Mouse (Mus musculus): ENCODE data around the gene Ffar1. TPM values are rescaled to one million over a fixed set of nuclear protein-coding genes. Genes with fewer than 3 reads are reported as not detected.
A peak's percentile ranks its signal among the peaks of the same experiment; 100 is the strongest.

Ffar1 gene
- 0.50 and 0.60 TPM in 2 replicates for polyA plus RNA-seq (2012; rRNA removed)

DNA sequence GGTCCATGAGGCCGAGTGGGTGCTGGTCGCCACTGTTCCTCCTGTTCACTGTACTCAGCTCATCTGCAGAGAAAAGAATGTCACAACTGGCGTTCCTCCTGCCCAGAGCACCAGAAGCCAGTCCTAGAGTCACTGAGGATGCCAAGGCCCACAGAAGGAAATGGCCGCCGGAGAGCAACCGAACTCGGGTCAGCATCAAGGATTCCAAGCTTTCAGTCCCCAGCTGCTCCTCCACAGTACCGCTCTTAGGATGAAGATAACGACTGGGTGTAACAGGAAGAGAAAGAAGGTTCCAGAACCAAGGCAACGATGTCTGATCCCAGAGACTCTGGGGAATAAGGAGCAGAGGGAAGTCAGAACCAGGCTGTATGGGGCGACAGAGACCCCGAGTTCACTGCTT is at the start of gene Ffar1:
TSS of gene Ffar1 (minus strand) at position 101 of the 400 bp plus-strand sequence.
- no peaks in the 10 kb centered on the region for H3K4me1 ChIP-seq (replicated peaks; ENCODE audit: control insufficient read depth, insufficient read depth, low read length)
- H3K27ac ChIP-seq (ENCODE audit: control insufficient read depth, insufficient read depth, low read length), result no peak within 1 kb of the TSS
- no peak for TF ChIP-seq POLR2A (IDR thresholded peaks at IDR 0.05; ENCODE audit: control insufficient read depth, extremely low read depth, insufficient read depth, low read length, poor library complexity)
- no peak for TF ChIP-seq CTCF (IDR thresholded peaks at IDR 0.05; ENCODE audit: borderline replicate concordance, control insufficient read depth, extremely low read depth, insufficient read depth, low read length, poor library complexity)
- no peak within 1 kb of the TSS for H3K4me3 ChIP-seq (ENCODE audit: control insufficient read depth, insufficient read depth, low read length)
- no peaks in the 10 kb centered on the region for H3K36me3 ChIP-seq (ENCODE audit: control insufficient read depth, insufficient read depth, low read length)
- 92% methylated on average over 12 of the region's 12 CpGs for WGBS
- no peak for DNase-seq
- H3K27me3 ChIP-seq (ENCODE audit: control insufficient read depth, insufficient read depth, low read length), result no peaks in the 10 kb centered on the region

- H3K27me3 ChIP-seq (ENCODE audit: control insufficient read depth, insufficient read depth, low read length), result no peaks in the 10 kb centered on the region; the same call in 1 of the 2 replicates
- no peaks in the 10 kb centered on the region for H3K36me3 ChIP-seq (ENCODE audit: control insufficient read depth, insufficient read depth, low read length)
- no peak overlapping the region for H3K4me3 ChIP-seq (ENCODE audit: control insufficient read depth, insufficient read depth, low read length)
- DNase-seq, result no peak
- WGBS, result 10% methylated on average over 6 of the region's 6 CpGs
- no peak for TF ChIP-seq POLR2A (IDR thresholded peaks at IDR 0.05; ENCODE audit: control insufficient read depth, extremely low read depth, insufficient read depth, low read length, poor library complexity)
- no peak for TF ChIP-seq CTCF (IDR thresholded peaks at IDR 0.05; ENCODE audit: borderline replicate concordance, control insufficient read depth, extremely low read depth, insufficient read depth, low read length, poor library complexity)
- H3K27ac ChIP-seq (ENCODE audit: control insufficient read depth, insufficient read depth, low read length), result no peak overlapping the region
- peaks cover 14% of the 10 kb centered on the region for H3K4me1 ChIP-seq (replicated peaks; ENCODE audit: control insufficient read depth, insufficient read depth, low read length)
These were observed 48.4 kb upstream of the Ffar1 start for GRCm38 (mm10) chr7:30909773-30910172.

DNA sequence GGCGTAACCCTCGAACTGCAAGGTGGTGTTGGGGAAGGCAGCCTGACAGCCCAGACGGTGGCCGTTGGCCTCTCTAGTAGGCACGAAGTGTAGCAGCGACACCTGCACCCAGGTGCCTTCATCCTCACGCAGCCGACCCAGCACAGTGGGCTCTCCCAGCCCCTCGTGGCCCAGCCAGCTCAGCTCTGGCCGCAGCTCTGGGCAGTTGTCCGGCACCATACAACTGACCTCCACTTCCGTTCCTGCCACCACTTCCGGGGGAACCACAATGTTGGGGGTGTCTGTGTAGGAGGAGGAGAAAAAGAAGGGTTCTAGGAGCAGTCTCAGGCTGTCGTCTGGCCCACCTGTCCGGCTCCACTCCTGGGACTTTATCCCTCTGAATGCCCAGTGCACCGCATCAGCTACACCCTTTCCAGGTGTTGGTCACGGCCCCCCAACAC is 47.6 kb upstream of the Ffar1 start:
- no peak for DNase-seq
- H3K4me1 ChIP-seq (replicated peaks; ENCODE audit: control insufficient read depth, insufficient read depth, low read length), result peaks cover 14% of the 10 kb centered on the region
- TF ChIP-seq CTCF (IDR thresholded peaks at IDR 0.05; ENCODE audit: borderline replicate concordance, control insufficient read depth, extremely low read depth, insufficient read depth, low read length, poor library complexity) (no peak), POLR2A (IDR thresholded peaks at IDR 0.05; ENCODE audit: control insufficient read depth, extremely low read depth, insufficient read depth, low read length, poor library complexity) (no peak)
- WGBS, result 29% methylated on average over 17 of the region's 17 CpGs
- no peaks in the 10 kb centered on the region for H3K36me3 ChIP-seq (ENCODE audit: control insufficient read depth, insufficient read depth, low read length)
- no peak overlapping the region for H3K27ac ChIP-seq (ENCODE audit: control insufficient read depth, insufficient read depth, low read length)
- no peak overlapping the region for H3K4me3 ChIP-seq (ENCODE audit: control insufficient read depth, insufficient read depth, low read length)
- H3K27me3 ChIP-seq (ENCODE audit: control insufficient read depth, insufficient read depth, low read length), result no peaks in the 10 kb centered on the region; the same call in 1 of the 2 replicates

DNA sequence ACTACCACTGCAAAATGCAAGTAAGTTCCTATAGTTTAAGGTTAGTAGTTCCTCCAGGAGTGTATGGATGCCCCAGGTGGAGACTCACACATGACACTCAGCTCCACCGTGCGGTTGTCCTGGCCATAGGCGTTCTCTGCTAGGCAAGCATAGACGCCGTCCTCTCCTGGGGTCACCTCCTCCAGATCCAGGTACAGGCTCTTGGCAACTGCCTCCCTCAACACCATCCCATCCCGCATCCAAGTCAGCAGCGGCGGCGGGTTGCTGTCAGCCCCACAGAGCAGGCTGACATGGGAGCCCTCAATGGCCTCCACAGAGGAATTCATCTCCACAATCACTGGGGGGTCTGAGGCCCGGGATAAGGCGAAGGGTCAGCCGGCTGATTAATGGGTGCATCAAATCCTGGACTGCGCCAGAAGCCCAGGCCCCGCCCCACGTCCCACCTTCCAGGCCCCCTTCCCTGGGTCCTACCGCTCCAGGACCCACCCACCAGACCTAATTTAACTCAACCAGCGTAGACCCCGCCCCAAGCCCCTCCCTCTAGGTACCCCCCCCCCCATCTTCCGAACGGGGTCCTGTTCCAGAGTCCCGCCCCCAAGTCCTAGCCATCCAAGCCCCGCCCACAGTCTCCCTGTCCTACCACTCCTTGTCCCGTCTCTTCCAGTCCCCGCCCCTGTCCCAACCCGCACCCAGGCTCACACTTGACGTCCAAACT is 47.1 kb upstream of the Ffar1 start:
- H3K4me1 ChIP-seq (replicated peaks; ENCODE audit: control insufficient read depth, insufficient read depth, low read length), result peaks cover 14% of the 10 kb centered on the region
- no peaks in the 10 kb centered on the region; the same call in 1 of the 2 replicates for H3K27me3 ChIP-seq (ENCODE audit: control insufficient read depth, insufficient read depth, low read length)
- TF ChIP-seq POLR2A (IDR thresholded peaks at IDR 0.05; ENCODE audit: control insufficient read depth, extremely low read depth, insufficient read depth, low read length, poor library complexity), result no peak
- TF ChIP-seq CTCF (IDR thresholded peaks at IDR 0.05; ENCODE audit: borderline replicate concordance, control insufficient read depth, extremely low read depth, insufficient read depth, low read length, poor library complexity), result no peak
- no peak overlapping the region for H3K4me3 ChIP-seq (ENCODE audit: control insufficient read depth, insufficient read depth, low read length)
- no peak overlapping the region for H3K27ac ChIP-seq (ENCODE audit: control insufficient read depth, insufficient read depth, low read length)
- no peak for DNase-seq
- WGBS, result 16% methylated on average over 26 of the region's 26 CpGs
- H3K36me3 ChIP-seq (ENCODE audit: control insufficient read depth, insufficient read depth, low read length), result no peaks in the 10 kb centered on the region

DNA sequence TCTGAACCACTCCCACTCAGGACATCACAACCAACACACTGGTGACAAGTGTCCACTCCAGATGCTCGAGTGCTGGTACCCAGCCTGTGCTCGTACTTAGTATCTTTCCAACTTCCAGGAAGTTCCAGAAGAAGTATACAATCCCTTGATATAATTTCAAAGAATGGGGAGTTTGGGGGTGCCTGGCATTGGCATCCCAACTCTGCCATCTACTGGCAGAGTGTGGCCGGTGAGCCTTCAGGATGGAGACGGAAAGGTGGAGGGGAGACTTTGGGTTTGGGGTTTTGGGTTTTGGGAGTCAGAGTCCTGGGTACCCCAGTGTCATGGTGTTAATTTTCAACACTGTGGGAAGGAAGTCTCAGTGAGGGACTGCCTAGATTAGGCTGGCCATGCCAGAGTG is 42.7 kb upstream of the Ffar1 start:
- Histone ChIP-seq H3K36me3 (ENCODE audit: control insufficient read depth, insufficient read depth, low read length) (no peaks in the 10 kb centered on the region), H3K27ac (ENCODE audit: control insufficient read depth, insufficient read depth, low read length) (no peak overlapping the region), H3K4me1 (replicated peaks; ENCODE audit: control insufficient read depth, insufficient read depth, low read length) (peaks cover 3% of the 10 kb centered on the region), H3K4me3 (ENCODE audit: control insufficient read depth, insufficient read depth, low read length) (no peak overlapping the region), H3K27me3 (ENCODE audit: control insufficient read depth, insufficient read depth, low read length) (no peaks in the 10 kb centered on the region; the same call in 1 of the 2 replicates)
- TF ChIP-seq CTCF (IDR thresholded peaks at IDR 0.05; ENCODE audit: borderline replicate concordance, control insufficient read depth, extremely low read depth, insufficient read depth, low read length, poor library complexity) (no peak), POLR2A (IDR thresholded peaks at IDR 0.05; ENCODE audit: control insufficient read depth, extremely low read depth, insufficient read depth, low read length, poor library complexity) (no peak)
- DNase-seq, result peak; percentile 9
- WGBS, result 32% methylated on average over 4 of the region's 4 CpGs

- no peak for TF ChIP-seq POLR2A (IDR thresholded peaks at IDR 0.05; ENCODE audit: control insufficient read depth, extremely low read depth, insufficient read depth, low read length, poor library complexity)
- no peak for TF ChIP-seq CTCF (IDR thresholded peaks at IDR 0.05; ENCODE audit: borderline replicate concordance, control insufficient read depth, extremely low read depth, insufficient read depth, low read length, poor library complexity)
- Histone ChIP-seq H3K27ac (ENCODE audit: control insufficient read depth, insufficient read depth, low read length) (no peak overlapping the region), H3K4me3 (ENCODE audit: control insufficient read depth, insufficient read depth, low read length) (no peak overlapping the region), H3K4me1 (replicated peaks; ENCODE audit: control insufficient read depth, insufficient read depth, low read length) (peaks cover 5% of the 10 kb centered on the region), H3K36me3 (ENCODE audit: control insufficient read depth, insufficient read depth, low read length) (no peaks in the 10 kb centered on the region), H3K27me3 (ENCODE audit: control insufficient read depth, insufficient read depth, low read length) (no peaks in the 10 kb centered on the region)
- WGBS, result 33% methylated on average over 3 of the region's 3 CpGs
- DNase-seq, result no peak
These were observed 33.9 kb upstream of the Ffar1 start for GRCm38 (mm10) chr7:30895217-30895616.
